Mouse (Mus musculus) left cerebral cortex, postnatal 10 days (tissue): Measurements from ENCODE around the gene Uqcrq. TPM values are rescaled to one million over a fixed set of nuclear protein-coding genes. Genes with fewer than 3 reads are reported as not detected.
A peak's percentile ranks its signal among the peaks of the same experiment; 100 is the strongest.
"Not testable (repeated sequence)": the region's sequence is repeated elsewhere in the genome, so short reads cannot be mapped to it uniquely, and the experiment has no call there.

Source experiments
- DNase-seq, 2 experiments: peaks; one replicate each; pipeline ENCODE4 v3.0.0; 2021 to 2022; ENCODE audit warnings: low spot score in 2 of 2, mixed read lengths in 1 of 2; ENCODE audit errors: extremely low spot score in 1 of 2
- intact Hi-C: fragments of 180-260 bp; cut with DNase I; formaldehyde crosslinking; loops from one replicate; pipeline ENCODE4 v1.15.1; 2025
- microRNA-seq: library from miRNA; unstranded; fragments of <30 nt; microRNA quantifications from one replicate; pipeline ENCODE4 v1.2.0, GENCODE M21; 2022
- total RNA-seq, 2 experiments: library from RNA; stranded (reverse); gene quantifications; 2 replicates each; pipeline ENCODE4 v1.2.3; 2021

The Uqcrq gene
- total RNA-seq, 2 experiments from 2014 or later: 560 to 578 TPM

- intact Hi-C loops: not testable (repeated sequence)
Observed at GRCm38 (mm10) chr11:53426914-53427313, 3.7 kb downstream of the Uqcrq start.

GRCm38 (mm10) chr11:53425711-53426255 lies 4.8 kb downstream of the Uqcrq start:
- no peak for DNase-seq
- intact Hi-C loops: no loop called here

More at GRCm38 (mm10) chr11:53426914-53427313, 3.7 kb downstream of the Uqcrq start:
- not testable (repeated sequence) for DNase-seq

GRCm38 (mm10) chr11:53425251-53425650 lies 5.4 kb downstream of the Uqcrq start:
- intact Hi-C loops: no loop called here
- DNase-seq: peak in 1 of 2 experiments; percentile 39

GRCm38 (mm10) chr11:53424826-53425225 lies 5.8 kb downstream of the Uqcrq start:
- peak in 1 of 2 experiments; percentile 57 for DNase-seq
- intact Hi-C loops: no loop called here

GRCm38 (mm10) chr11:53423036-53423435 lies 7.6 kb downstream of the Uqcrq start, which contains the start of gene Leap2:
Leap2 (minus strand) TSS chr11:53423170.
- intact Hi-C loops: no loop called here
- no peak for DNase-seq

- intact Hi-C loops: no loop called here
- DNase-seq: no peak
Observed at GRCm38 (mm10) chr11:53418048-53418447, 12.6 kb downstream of the Uqcrq start.

GRCm38 (mm10) chr11:53413871-53414270 lies 16.8 kb downstream of the Uqcrq start:
- intact Hi-C loops: loop anchor here (5.0 kb wide), 1 partner anchor 37 kb away; no protein-coding TSS in a partner anchor
- no peak for DNase-seq

- DNase-seq: no peak
- intact Hi-C loops: loop anchor here (5.0 kb wide), 1 partner anchor 34 kb away; no protein-coding TSS in a partner anchor
Observed at GRCm38 (mm10) chr11:53411738-53412137, 18.9 kb downstream of the Uqcrq start.

- intact Hi-C loops: loop anchor here (10.0 kb wide), 1 partner anchor 129 kb away; no protein-coding TSS in a partner anchor
Observed at GRCm38 (mm10) chr11:53403638-53404037, 27.0 kb downstream of the Uqcrq start.

GRCm38 (mm10) chr11:53393856-53394255 lies 36.8 kb downstream of the Uqcrq start:
- intact Hi-C loops: no loop called here

More at GRCm38 (mm10) chr11:53403638-53404037, 27.0 kb downstream of the Uqcrq start:
- no peak for DNase-seq

GRCm38 (mm10) chr11:53383758-53384428 lies 46.7 kb downstream of the Uqcrq start:
- intact Hi-C loops: no loop called here
- no peak for DNase-seq

More at GRCm38 (mm10) chr11:53393856-53394255, 36.8 kb downstream of the Uqcrq start:
- no peak for DNase-seq

GRCm38 (mm10) chr11:53378918-53379317 lies 51.7 kb downstream of the Uqcrq start:
- DNase-seq: no peak
- intact Hi-C loops: loop anchor here (5.0 kb wide), 1 partner anchor 33 kb away; no protein-coding TSS in a partner anchor

Small RNA genes lying within 50 kb of the gene (microRNA-seq; reads per million reads assigned to microRNA genes)
- gene Mir6920: not detected

Other genes starting within 250 kb of the Uqcrq start
- 100 to 1,000 TPM; 188 to 192 TPM for gene Hspa4, start 130.4 kb downstream of the Uqcrq start, total RNA-seq
- 10 to 100 TPM in 1 of 2 experiments, 1 to 10 TPM in 1; 8.4 to 11.1 TPM for gene Zcchc10, start 106.2 kb downstream of the Uqcrq start, total RNA-seq
- 100 to 1,000 TPM; 172 to 173 TPM for gene Aff4, start 80.0 kb downstream of the Uqcrq start, total RNA-seq
- not detected for gene Leap2, start 7.7 kb downstream of the Uqcrq start, total RNA-seq
- 1 to 10 TPM in 1 of 2 experiments, under 1 TPM in 1; 0.58 to 1.5 TPM for gene Gdf9, start 192 bp upstream of the Uqcrq start, total RNA-seq
- not detected for gene Gm10447, start 26.3 kb upstream of the Uqcrq start, total RNA-seq
- gene Shroom1, start 26.4 kb upstream of the Uqcrq start, total RNA-seq: 1 to 10 TPM; 3.4 to 4.5 TPM
- gene Gm9837, start 39.6 kb upstream of the Uqcrq start, total RNA-seq: not detected
- gene Gm9945, start 49.3 kb upstream of the Uqcrq start, total RNA-seq: 1 to 10 TPM; 1.1 to 2.1 TPM
- gene Sowaha, start 49.4 kb upstream of the Uqcrq start, total RNA-seq: 10 to 100 TPM; 43.8 to 50.1 TPM
- gene Sept8, start 88.4 kb upstream of the Uqcrq start, total RNA-seq: 100 to 1,000 TPM; 111 to 124 TPM
- gene Kif3a, start 136.5 kb upstream of the Uqcrq start, total RNA-seq: 100 to 1,000 TPM; 164 to 169 TPM
- not detected for gene Il4, start 187.8 kb upstream of the Uqcrq start, total RNA-seq
- gene Il13, start 203.9 kb upstream of the Uqcrq start, total RNA-seq: not detected